Mouse (Mus musculus) natural killer cell, adult 2 months (primary cell): ENCODE results near the gene Efna2.
"Not testable (repeated sequence)": the region's sequence is repeated elsewhere in the genome, so short reads cannot be mapped to it uniquely, and the experiment has no call there.

ENCODE experiments used
- DNase-seq, 2 experiments: peaks; one replicate each; pipeline ENCODE4 v3.0.0; 2022; ENCODE audit warnings: low spot score in 2 of 2

Gene Efna2

DNA sequence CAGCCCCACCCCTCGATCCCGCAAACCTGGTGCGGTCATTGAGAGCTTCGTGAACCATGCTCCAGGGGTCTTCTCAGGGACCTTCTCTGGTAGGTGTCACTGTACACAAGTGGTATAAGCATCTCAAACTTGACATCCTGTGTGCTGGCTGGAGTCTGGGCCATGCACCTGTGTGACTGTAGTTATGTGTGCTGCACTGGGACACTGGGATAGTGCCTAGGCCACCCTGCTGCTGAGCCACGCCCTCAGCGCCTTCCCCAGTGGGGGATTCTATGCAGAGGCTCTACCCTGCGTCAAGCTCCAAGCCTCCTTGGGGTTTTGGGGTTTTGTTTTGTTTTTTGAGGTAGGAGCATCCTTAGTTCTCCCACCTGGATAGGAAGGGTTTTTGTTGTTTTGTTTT lies 24.9 kb upstream of the Efna2 start:
- DNase-seq: no peak

DNA sequence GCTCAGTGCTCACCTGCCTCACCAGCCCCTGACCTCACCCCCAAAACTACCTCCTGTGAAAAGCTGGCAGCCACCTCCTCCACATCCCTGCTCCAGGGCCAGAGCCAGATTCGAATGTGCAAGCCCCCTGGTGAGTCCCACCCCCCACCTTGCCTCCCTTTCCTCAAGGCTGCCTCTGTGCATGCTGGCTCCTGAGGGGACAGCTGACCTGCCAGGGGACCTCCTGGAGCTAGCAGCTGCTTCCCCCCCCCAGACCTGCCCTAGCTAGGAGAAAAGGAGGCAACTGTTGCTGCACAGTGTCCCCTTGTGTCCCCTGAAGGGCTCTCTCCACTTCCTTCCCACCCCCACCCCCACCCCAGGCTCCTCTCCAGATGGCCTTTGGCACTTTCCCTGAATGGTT lies 24.0 kb upstream of the Efna2 start:
- DNase-seq: no peak

DNA sequence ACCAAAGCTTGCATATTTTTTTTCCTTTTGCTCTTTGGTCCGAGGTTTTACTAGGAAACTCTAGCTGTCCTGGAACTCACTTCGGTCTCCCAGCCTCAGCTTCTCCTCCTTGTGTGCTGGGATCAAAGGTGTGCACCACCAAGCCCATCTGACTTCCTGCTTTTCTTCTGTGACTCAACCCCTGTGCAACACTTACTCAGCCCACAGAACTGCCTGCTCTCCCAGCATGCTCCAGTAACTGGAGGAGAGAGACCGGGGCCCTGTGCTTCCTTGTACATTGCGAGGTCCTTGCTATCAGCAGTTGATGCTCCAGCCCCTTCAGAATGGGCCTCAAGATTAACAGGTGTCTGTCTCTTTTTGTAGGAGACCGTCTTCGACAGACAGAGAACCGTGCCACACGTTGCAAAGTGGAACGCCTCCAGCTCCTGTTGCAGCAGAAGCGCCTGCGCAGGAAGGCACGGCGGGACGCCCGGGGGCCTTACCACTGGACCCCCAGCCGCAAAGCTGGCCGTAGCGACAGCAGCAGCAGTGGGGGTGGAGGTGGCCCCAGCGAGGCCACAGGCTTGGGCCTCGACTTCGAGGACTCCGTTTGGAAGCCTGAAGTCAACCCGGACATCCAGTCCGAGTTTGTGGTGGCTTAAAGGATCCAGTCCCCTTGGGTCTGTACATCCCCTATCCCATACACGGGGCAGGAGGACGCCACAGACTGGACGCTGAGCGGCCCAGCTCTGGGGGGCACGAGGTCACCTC lies 23.1 kb upstream of the Efna2 start:
- no peak for DNase-seq

DNA sequence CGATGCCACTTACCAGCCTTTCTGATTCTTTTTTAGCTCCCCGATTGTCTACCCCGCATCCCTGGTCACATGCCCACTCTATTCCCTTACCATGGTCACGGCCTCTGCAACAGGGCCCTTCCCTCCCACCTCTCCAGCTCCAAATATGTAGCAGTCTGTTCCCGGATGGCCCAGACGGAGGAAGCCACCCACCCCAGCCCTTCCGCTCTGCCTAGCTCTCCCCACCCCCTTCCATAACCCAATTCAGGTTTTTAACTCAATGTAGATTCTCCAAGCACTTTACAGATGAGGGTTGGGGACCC lies 22.6 kb upstream of the Efna2 start:
- no peak for DNase-seq

DNA sequence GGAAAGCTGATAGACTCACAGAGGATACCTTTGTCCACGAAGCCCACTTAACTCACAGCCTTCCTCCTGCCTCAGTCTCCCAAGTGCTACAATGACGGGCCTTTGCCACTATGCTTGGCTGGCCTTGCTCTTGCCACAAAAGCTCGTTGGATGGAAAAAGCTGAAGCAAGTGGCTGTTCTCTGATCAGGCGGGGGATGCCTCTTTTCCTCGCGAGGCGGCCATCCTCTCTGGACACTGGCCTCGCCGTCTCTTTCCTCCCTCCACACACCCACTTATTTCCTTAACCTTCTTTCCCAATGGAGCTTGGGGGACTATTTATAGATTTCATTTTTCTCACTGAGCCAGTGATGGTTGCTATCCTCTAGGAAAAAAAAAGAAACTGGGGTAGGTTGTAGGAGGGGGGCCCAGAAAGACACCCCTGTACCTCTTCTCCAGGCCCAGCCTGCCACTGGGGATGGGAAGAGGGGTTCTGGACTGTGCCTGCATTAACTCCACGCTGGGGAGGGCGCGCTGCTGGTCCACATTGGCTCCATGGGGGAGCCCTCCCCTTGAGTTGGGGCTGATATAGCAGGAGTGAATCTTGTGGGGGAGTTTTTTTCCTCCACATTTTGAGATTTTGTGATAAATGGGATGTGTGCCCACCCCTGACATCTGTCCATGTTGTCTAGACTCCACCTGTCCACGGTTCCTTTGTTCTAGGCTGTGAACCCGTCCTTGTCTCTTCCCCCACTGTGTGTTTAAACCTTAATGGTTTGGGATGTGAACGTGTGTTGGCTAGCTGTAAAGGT lies 21.9 kb upstream of the Efna2 start:
- no peak for DNase-seq

DNA sequence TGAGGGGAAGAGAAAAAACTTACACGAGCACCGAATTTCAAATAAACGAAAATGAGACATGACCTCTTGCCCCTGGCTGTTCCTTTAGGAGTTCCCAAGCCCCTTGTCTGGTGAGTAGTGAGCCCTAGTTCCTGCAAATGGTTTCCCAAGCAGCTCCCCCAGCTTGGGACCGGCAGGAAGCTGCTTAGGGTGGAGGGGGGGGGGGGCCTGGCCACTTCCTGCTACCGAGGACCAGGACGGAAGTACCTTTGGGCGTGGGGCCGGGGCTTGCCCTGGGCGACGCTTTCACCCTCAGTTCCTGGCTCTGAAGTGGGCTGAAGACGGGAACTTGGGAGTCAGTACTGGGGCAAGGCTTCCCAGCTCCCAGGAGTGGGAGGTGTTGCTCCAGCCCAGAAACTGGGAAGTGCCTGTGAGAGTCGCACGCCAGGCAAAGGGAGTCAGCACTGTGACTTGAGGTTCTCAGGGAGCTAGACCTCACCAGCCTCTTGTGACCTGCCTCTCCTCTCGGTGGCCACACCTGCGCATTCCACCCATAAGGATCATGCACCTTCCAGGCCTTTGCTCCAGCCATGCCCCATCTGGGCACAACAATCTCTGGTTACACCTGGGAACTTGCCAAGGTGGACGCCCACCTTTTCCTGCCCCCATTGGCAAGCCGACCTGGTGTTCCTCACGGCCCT lies 20.8 kb upstream of the Efna2 start:
- DNase-seq: peak; percentile 71 to 72

DNA sequence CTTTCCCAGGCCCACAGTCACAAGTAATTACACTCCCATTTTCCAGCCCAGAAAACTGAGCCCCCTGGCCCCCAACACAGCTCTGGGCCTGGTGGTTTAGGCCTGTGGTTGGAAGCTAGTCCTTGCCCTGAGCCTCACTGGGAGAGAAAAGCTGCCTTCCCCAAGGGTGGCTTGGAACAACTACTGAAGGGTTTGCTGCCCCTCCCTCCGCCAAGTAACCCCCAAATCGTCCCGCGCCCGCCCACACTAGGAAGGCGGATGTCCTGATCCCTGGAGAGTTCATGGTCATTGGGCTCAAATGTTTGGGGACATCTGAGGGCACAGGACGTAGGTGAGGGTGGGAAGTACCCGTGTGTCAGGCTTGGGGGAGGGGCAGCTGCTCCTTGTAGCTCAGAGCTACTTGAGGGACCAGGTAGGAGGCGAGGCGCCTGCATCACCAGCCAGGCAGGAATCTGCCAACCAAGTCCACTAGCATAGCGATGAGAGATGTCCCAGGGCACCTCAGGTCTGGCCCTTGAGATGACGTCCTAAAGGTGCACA lies 20.2 kb upstream of the Efna2 start:
- no peak for DNase-seq

DNA sequence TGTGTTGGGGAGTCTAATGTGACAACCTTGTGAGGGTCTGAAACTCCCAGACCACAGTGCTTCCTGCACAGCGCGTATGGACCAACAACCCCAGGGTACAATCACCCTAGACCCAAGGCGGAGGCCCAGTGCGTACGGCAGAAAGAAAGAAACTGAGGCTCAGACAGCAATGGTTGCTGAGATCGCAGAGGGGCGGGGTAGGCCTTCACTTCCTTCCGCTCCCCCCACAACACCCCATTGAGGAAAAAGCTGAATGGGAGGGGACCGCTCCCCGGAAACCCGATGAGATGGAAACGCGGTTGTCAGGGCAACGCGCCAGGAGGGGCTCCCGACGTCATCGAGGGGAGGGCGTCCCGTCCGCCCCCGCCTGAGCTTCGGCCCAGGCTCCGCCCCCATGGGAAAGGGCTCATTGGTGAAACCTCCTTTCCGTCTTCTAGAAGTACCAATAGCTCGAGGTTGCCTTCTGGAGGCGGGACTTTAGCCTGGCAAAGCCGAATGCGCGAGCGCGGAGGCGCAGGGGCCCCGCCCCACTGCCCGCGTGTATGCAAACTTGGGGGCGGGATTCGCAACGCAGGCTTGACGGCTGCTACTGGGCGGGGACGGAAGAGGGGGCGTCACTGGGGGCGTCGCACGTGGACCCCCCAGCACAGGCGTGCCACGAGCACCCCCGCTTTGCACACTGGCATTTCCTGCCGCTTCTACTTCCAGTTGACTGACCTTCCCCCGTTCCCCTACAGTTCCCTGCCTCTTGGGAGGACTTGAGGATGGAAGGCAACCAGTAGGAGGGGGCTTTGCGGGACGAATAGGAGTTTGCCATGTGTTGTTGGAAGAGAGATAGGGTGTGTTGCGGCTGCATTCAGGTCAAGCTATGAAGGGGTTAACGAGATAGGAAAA lies 19.5 kb upstream of the Efna2 start:
- DNase-seq: peak; percentile 99 to 100

DNA sequence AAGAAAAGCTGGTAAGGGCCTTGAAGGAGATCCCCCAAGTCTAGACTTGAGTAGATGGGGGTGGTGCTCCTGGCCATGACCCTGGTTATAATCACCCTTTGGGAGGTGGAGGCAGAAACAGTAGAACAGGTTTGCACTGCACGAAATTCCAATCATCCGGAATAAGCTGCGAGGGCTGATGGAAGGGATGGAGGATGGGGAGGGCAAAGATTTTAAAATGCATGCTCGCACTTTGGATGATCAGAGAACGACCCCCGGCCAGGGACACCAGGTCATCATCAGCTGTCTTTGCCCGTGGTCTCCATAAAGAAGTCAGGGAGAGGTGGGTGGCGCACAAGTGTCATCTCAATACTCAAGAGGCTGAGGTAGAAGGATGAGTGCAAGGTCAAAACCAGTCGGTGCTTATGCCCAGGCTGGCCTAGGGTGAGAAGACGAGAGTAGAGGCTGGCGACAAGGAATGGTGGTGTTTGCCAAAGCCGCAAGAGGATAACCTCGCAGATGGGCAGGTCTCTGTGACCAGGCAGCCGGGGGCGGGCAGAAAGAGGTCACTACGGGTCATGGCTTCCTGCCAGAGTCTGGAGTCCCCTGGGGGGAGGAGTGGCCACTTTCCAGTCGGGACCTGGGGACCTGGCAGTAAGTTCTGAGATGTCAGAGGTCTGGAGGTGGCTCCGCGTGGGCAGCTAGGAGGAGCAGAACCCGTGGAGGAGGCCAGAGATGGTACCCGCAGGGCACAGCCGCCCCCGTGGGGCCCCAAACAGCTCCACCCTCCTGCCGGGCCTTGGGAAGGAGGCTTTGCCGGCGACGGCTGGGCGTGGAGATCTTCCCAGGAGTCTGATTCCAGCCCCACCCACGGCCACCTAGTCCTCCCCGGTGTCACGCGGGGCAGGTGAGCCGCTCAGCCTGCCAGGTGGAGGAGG lies 18.6 kb upstream of the Efna2 start:
- peak; percentile 71 to 76 for DNase-seq

DNA sequence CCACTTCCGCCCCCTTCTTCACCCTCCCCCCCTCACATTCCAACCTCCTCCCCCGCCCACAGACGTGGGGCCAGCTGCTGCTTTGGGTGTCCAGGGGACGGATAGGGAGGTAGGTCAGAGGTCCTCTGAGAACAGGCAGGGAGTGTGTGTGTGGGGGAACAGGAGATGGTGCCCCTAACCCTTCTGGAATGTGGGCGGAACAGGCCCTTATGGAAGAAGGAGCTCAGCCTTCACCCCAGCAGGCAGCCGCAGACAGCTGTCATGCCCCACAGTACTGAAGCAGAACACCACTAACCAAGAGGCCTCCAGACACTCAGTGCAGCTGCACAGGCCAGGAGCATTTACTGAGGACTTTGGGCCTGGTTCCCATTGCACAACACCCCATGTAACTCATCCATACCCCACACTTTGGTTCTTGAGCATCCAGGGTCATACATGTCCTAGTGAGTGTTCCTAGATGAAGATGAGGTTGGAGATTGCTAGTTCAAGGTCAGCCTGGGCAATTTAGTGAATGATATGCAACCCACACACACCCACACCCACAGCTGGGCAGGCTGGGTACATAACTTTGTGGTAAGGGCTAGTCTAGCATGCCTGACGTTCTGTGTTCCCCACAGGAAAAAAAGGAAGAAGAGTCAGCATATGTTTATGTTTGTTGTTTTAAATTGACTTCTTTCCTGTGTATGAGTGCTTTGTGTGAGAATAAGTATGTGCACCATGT lies 17.6 kb upstream of the Efna2 start:
- DNase-seq: no peak

DNA sequence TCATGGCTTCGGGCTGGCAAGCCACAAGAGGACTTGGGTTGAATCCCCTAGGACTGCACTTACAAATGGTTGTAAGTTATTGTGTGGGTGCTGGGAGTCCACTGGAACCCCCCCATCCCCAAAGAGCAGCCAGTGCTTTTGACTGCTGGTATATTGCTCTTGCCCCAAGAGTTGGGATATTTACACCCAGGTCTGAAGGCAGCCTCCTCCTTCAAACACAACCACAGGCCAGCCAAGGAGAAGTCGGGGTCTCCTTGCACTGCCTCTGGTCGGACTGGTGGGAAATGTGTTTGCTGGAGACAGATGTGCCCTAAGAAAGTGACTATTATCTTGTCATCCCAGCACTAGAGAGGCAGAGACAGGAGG lies 17.1 kb upstream of the Efna2 start:
- DNase-seq: no peak

DNA sequence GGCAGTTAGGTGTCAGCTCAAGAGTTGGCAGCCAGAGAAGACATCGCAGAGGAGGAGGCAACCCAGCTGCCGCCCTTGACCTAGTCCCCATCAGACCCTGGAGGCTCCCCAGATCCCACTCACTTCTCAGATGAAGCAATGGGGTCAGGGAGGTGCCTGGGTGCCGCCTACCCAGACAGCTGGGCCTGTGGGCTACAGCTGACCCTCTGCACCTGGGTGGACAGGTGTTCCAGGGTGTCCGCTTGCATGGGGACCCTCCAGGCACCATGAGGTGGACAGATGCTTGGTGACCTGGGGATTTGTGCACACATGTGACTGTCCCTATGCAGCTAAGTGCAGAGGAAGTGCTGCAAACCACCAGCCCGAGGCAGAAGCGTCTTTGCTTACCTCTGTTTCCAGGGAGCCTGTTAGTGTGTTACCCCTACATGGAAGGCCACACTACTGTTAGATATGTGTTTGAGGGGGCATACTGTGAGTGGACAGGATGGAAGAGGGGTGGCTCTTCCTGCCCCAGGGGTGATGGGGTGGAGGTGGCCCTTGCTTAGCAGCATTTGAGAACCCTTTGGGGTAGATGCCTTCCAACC lies 16.5 kb upstream of the Efna2 start:
- no peak for DNase-seq

DNA sequence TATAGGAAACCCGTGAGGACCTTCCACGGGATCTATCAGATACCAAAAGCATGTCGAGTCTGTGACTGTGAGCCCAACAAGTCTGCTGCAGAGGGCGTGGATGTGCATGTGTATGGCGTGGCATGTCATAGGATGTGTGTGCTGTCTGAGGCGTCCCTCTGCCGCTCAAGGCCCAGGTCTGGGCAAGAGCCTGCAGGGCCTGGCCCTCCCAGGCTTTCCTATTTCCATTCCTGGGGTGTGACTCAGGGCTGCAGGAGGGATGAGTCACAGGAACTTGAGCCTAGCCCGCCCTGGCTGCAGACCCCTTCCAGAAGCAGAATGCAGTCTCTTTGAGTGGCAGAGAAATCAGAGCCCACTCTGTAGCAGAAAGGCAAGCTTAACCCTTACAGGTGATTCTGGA lies 15.6 kb upstream of the Efna2 start:
- DNase-seq: no peak

DNA sequence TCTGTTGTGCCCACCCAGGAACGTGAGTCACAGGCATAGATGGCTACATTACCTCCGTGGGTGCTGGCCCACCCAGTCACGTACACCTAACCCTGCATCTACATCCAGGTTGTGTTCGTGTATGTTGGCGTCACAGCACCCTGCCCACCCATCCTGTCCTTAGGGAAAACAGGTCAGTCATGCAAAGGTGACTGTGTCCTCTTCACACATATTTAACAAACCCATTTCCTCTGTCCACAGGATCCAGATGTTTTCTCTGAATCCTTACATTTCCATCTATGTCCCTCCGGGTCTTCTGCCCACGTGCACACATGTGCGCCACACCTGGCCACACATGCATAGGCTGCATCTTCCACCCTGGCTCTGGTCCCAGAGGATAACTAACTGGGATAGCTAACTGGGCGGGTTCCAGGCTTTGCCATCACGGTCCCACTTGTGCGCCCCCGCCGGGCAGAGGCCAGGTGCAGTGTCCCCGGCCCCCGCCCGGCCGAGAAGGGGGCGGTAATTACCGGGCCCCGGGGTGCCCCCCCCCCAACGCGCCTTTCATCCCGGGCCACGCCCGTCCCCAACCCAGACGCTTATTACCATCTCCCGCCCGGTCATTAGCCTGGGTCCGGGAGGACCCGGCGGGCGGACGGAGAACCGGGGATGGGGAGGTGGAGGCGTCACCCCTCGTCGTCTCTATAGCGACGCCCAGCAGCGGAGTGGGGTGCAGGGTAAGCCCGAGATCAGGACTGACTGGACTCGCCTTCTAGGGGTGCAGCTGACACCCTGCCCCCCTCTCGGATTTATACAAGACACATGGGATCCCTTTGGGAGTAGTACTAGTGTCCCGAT lies 14.9 kb upstream of the Efna2 start:
- no peak for DNase-seq

DNA sequence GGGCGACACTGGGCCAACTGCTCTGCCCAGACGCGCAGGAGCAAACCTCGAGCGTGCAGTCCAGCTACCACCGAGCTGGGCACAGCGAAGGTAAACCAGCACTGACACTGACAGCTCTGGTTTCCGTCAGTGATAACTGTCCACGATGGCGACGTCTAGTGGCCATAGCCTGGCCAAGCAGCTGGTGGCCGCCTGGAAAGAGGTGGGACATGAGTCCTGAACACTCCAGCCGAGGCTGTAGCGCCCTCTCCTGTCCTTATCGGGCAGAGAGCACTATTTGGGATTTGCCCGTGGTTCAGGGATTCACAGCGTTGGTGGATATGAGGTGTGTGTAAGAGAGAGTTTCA lies 14.3 kb upstream of the Efna2 start:
- DNase-seq: peak; percentile 96

DNA sequence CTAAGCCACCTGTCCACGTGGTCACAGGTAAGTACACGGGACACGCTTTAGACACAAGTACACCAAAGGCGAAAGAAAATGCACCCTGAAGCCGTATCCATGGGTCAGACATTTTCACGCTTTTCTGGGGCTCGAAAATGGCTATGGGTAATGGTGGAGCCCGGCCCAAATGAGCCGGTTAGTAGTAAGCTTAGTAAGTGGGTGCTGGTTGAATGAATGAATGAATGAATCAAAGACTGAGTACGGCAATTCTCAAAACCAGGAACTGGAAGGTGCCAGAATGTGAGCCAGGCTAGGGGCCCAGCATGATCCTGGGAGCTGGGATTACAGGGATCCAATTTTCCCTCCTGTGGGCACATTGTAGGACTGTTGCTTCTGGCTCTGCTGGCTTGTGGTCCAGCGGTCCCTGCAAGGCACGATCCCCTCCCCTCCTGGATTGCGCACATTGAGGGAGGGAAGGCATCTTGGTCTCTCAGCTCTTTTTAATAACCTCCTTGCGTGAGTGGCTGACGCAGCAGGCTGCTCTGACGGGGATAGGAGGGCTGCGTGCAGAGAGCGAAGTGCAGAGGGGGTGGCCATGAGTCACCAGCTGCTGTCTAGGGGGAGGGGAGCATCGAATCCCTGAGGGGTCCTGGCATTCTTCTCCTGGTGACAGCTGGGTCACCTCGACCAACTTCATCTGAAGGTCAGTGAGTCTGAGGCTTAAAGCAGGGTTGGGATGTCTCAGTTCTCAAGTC lies 13.7 kb upstream of the Efna2 start, which contains the start of gene Cirbp:
Gene Cirbp (plus strand): TSS at position 594 of the 737 bp plus-strand sequence.
- no peak for DNase-seq

DNA sequence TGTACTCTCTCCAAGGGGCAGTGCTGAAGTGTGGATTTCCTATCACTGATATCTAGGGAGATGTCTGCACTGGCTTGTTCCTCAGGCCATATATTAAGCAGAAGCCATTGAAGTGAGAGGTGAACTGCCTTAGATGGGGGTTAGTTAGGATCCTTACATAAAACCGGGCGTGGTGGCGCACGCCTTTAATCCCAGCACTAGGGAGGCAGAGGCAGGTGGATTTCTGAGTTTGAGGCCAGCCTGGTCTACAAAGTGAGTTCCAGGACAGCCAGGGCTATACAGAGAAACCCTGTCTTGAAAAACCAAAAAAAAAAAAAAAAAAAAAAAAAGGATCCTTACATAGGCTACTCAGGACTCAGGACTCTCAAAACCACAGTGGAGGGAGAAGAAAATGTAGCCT lies 13.1 kb upstream of the Efna2 start:
- DNase-seq: not testable (repeated sequence)

DNA sequence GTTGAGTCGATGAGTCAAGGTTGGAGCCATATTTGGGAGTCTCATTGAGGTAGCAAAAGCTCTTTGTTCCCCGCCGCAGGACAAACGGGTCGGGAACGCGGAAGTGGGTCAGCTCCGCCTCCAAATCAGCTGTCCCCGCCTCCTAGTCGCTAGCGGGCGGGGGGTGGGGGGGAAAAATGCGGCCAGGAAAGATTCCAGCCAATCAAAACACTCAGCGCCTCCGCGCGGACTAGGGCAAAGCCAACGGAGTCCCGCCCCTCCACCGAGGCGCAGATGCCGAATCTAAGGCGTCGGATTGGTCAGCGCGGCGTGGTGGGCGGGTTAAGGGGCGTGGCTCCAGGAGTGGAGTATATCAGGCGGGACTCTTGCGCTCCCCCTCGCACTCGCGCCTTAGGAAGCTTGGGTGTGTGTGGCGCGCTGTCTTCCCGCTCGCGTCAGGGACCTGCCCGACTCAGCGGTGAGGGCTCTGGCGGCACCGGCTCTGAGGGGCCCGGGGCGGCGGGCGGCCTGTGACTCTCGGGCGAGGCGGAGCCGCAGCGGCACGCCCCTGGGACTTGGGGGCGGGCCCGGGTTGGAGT lies 11.7 kb upstream of the Efna2 start:
- peak; percentile 99 for DNase-seq
